Mouse (Mus musculus) A20 (cell line): ENCODE measurements around the gene Med19.
"Not testable (repeated sequence)": the region's sequence is repeated elsewhere in the genome, so short reads cannot be mapped to it uniquely, and the experiment has no call there.

Experiments used
- DNase-seq: peaks from one replicate; pipeline ENCODE4 v3.0.0-alpha.2; 2011; ENCODE audit warnings: low read depth, low spot score

Gene Med19

GRCm38 (mm10) chr2:84716423-84717355 is 38.5 kb downstream of the Med19 start:
- peak; percentile 69 for DNase-seq

GRCm38 (mm10) chr2:84717357-84717756 is 39.2 kb downstream of the Med19 start:
- DNase-seq, result no peak

GRCm38 (mm10) chr2:84720718-84721117 is 42.5 kb downstream of the Med19 start:
- no peak for DNase-seq

GRCm38 (mm10) chr2:84721182-84721581 is 43.0 kb downstream of the Med19 start:
- DNase-seq, result no peak

GRCm38 (mm10) chr2:84723856-84724255 is 45.7 kb downstream of the Med19 start:
- no peak for DNase-seq

- no peak for DNase-seq
Observed at GRCm38 (mm10) chr2:84725770-84726169, 47.6 kb downstream of the Med19 start.

GRCm38 (mm10) chr2:84726716-84727115 is 48.5 kb downstream of the Med19 start:
- DNase-seq, result peak; percentile 26

GRCm38 (mm10) chr2:84727172-84727858 is 49.1 kb downstream of the Med19 start, which contains the start of gene Clp1:
Clp1 (minus strand) TSS chr2:84727350.
- peak; percentile 99 for DNase-seq

- not testable (repeated sequence) for DNase-seq
Observed at GRCm38 (mm10) chr2:84728191-84728590, 50.0 kb downstream of the Med19 start.

GRCm38 (mm10) chr2:84731206-84731605 is 53.0 kb downstream of the Med19 start:
- no peak for DNase-seq

GRCm38 (mm10) chr2:84732394-84732793 is 54.2 kb downstream of the Med19 start:
- no peak for DNase-seq

- DNase-seq, result no peak
Observed at GRCm38 (mm10) chr2:84733579-84734300, 55.5 kb downstream of the Med19 start, which contains the start of gene Ypel4. Ypel4 (plus strand) TSS chr2:84734058.

GRCm38 (mm10) chr2:84734351-84734864 is 56.2 kb downstream of the Med19 start:
- no peak for DNase-seq

- no peak for DNase-seq
Observed at GRCm38 (mm10) chr2:84734919-84735318, 56.7 kb downstream of the Med19 start.

GRCm38 (mm10) chr2:84735346-84735920 is 57.2 kb downstream of the Med19 start:
- DNase-seq, result no peak

GRCm38 (mm10) chr2:84736312-84737161 is 58.3 kb downstream of the Med19 start:
- no peak for DNase-seq

GRCm38 (mm10) chr2:84737451-84737925 is 59.3 kb downstream of the Med19 start:
- DNase-seq, result no peak
